Mouse (Mus musculus): ENCODE measurements at regions not wholly inside any gene's neighbourhood (a gene's known extent, or its start where the extent isn't known, plus 50 kb on each side); places are given as distances from the start of the nearest gene placed in this dataset.
"Not testable (repeated sequence)": the region's sequence is repeated elsewhere in the genome, so short reads cannot be mapped to it uniquely, and the experiment has no call there.

GRCm38 (mm10) chr19:32974778-32975240 is 217.5 kb downstream of the Pten start:
- DNase-seq = peak; percentile 32 to 36

GRCm38 (mm10) chr19:32975303-32975702 is 218.0 kb downstream of the Pten start:
- no peak for DNase-seq

- no peak for DNase-seq
Measured at GRCm38 (mm10) chr19:32976507-32976906, 219.2 kb downstream of the Pten start.

GRCm38 (mm10) chr19:32978037-32978745 is 220.9 kb downstream of the Pten start:
- DNase-seq = no peak

- no peak for DNase-seq
Measured at GRCm38 (mm10) chr19:32980142-32980541, 222.8 kb downstream of the Pten start.

GRCm38 (mm10) chr19:32988713-32989112 is 231.4 kb downstream of the Pten start:
- DNase-seq = no peak

GRCm38 (mm10) chr19:32989346-32989745 is 232.0 kb downstream of the Pten start:
- no peak for DNase-seq

GRCm38 (mm10) chr19:32990576-32990975 is 233.3 kb downstream of the Pten start:
- no peak for DNase-seq

- no peak for DNase-seq
Measured at GRCm38 (mm10) chr19:32998576-32999170, 241.4 kb downstream of the Pten start.

GRCm38 (mm10) chr19:33007582-33007981 is 250.3 kb downstream of the Pten start:
- no peak for DNase-seq

- no peak for DNase-seq
Measured at GRCm38 (mm10) chr19:33008076-33008475, 250.8 kb downstream of the Pten start.

GRCm38 (mm10) chr19:33008794-33009193 is 251.5 kb downstream of the Pten start:
- no peak for DNase-seq

GRCm38 (mm10) chr19:33010886-33011446 is 253.7 kb downstream of the Pten start:
- no peak for DNase-seq

GRCm38 (mm10) chr19:33014879-33015278 is 257.6 kb downstream of the Pten start:
- not testable (repeated sequence) for DNase-seq

GRCm38 (mm10) chr19:33021161-33021560 is 263.9 kb downstream of the Pten start:
- peak in 1 of 2 experiments; percentile 5 for DNase-seq

GRCm38 (mm10) chr19:33022839-33023428 is 265.6 kb downstream of the Pten start:
- no peak for DNase-seq

GRCm38 (mm10) chr19:33029688-33030444 is 272.6 kb downstream of the Pten start:
- no peak for DNase-seq

- no peak for DNase-seq
Measured at GRCm38 (mm10) chr19:33040512-33040911, 283.2 kb downstream of the Pten start.

GRCm38 (mm10) chr19:33040991-33041390 is 283.7 kb downstream of the Pten start:
- DNase-seq = no peak

GRCm38 (mm10) chr19:33042760-33043159 is 285.5 kb downstream of the Pten start:
- no peak for DNase-seq

GRCm38 (mm10) chr19:33043696-33044095 is 286.4 kb downstream of the Pten start:
- DNase-seq = no peak

- DNase-seq = no peak
Measured at GRCm38 (mm10) chr19:33048754-33049442, 291.6 kb downstream of the Pten start.
